Mouse (Mus musculus) lung, embryonic 16.5 days (tissue): Measurements from ENCODE around the gene Ckb. TPM values are rescaled to one million over a fixed set of nuclear protein-coding genes. Genes with fewer than 3 reads are reported as not detected.

ENCODE experiments used
- ATAC-seq: fragments of 200-750 bp; cut with Nextera tagmentation; 2 replicates; pipeline ENCODE4 v1.8.0; 2017; ENCODE audit warnings: low read depth, mild to moderate bottlenecking, moderate library complexity
- H3K27ac ChIP-seq: fragments of 300-500 bp; sonication (generic); 2 replicates; pipeline ENCODE4 v1.5.1; 2014; ENCODE audit warnings: mild to moderate bottlenecking, control low read depth, low read length
- H3K27me3 ChIP-seq: fragments of 300-500 bp; sonication (generic); 2 replicates; pipeline ENCODE4 v1.6.1; 2014; ENCODE audit warnings: low read depth, low read length, mixed read lengths; ENCODE audit not compliant: control insufficient read depth, insufficient read depth
- H3K36me3 ChIP-seq: fragments of 300-500 bp; sonication (generic); 2 replicates; pipeline ENCODE4 v1.6.1; 2014; ENCODE audit warnings: low read length; ENCODE audit not compliant: control insufficient read depth, insufficient read depth
- H3K4me1 ChIP-seq: fragments of 300-500 bp; sonication (generic); replicated peaks from 2 replicates; pipeline ENCODE4 v1.6.1; 2014; ENCODE audit warnings: low read length, mixed read lengths; ENCODE audit not compliant: control insufficient read depth, insufficient read depth
- H3K4me2 ChIP-seq: fragments of 300-500 bp; sonication (generic); 2 replicates; pipeline ENCODE4 v1.6.1; 2014; ENCODE audit warnings: low read depth, low read length, control low read depth
- H3K4me3 ChIP-seq: fragments of 300-500 bp; sonication (generic); 2 replicates; pipeline ENCODE4 v1.5.1; 2014; ENCODE audit warnings: mild to moderate bottlenecking, low read length, control low read depth
- H3K9ac ChIP-seq: fragments of 300-500 bp; sonication (generic); 2 replicates; pipeline ENCODE4 v1.6.1; 2014; ENCODE audit warnings: low read length, control low read depth
- H3K9me3 ChIP-seq: fragments of 300-500 bp; sonication (generic); 2 replicates; pipeline ENCODE4 v1.6.1; 2016; ENCODE audit warnings: low read length; ENCODE audit not compliant: control insufficient read depth
- WGBS: fragments of 180-500 bp; shearing (Covaris S2); extraction: QIAGEN DNeasy Blood & Tissue Kit; methylation state at CpG from one replicate; pipeline ENCODE4 v1.1.7; 2014; 5-methylcytosine and 5-hydroxymethylcytosine counted together
- polyA plus RNA-seq: library from polyadenylated mRNA; unstranded; fragments of >200 nt; fragmentation: Nextera tagmentation; extraction: Ambion mirVana; gene quantifications from 2 replicates; pipeline ENCODE4 v1.2.1, GENCODE M21; 2015

Ckb gene
- polyA plus RNA-seq, 1 experiment from 2014 or later, result 218 TPM

DNA sequence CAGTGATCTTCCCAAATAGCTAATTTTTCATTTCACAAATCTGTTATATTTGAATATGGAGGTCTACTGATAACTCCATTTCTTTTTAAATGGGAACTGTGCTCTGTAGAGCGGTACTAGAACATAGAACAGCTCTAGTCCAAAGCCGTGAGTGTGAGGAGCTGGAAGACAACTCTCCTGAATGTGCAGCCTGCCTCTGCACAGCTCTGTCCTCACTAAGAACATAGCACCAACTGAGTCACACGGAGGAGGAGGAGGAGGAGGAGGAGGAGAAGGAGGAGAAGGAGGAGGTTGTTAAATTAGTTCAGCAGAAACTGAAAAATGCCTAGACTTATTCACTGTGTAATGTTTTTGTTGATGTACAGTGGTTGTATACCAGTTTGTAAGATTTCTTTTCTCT, 19.2 kb downstream of the Ckb start:
- no peak overlapping the region for H3K4me2 ChIP-seq
- H3K4me1 ChIP-seq, result no peaks in the 10 kb centered on the region
- no peak overlapping the region for H3K9ac ChIP-seq
- 88% methylated on average over 3 of the region's 3 CpGs for WGBS
- H3K27me3 ChIP-seq, result no peaks in the 10 kb centered on the region
- no peaks in the 10 kb centered on the region for H3K9me3 ChIP-seq
- H3K27ac ChIP-seq, result no peak overlapping the region
- H3K36me3 ChIP-seq, result peaks cover 22% of the 10 kb centered on the region
- H3K4me3 ChIP-seq, result no peak overlapping the region
- ATAC-seq, result no peak

DNA sequence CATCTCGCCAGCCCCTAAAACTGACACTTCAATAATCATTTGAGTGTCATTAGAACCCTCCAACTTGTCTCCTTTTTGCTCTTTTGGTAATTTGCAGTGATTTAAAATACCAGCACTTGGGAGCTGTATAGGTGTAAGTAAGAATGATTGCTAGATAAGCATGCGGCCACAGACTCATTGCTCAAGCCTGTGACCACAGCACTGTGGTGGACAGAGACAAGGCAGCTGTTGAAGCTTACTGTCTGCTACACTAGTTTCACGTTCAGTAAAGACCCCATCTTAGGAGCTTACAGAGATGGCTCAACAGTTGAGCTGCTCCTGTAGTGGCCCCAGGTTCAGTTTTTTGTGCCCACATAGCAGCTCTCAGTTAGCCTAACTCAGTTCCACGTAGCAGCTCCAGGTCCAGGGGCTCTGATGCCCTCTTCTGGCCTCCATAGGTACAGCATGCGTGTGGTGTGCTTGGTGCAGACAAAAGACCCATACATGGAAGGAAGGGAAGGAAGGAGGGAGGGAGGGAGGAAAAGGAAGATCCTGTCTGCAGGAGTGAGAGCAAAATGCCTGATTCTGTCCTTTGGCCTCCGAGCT, 24.0 kb downstream of the Ckb start:
- peaks cover 32% of the 10 kb centered on the region for H3K36me3 ChIP-seq
- H3K9me3 ChIP-seq, result no peaks in the 10 kb centered on the region
- H3K4me3 ChIP-seq, result no peak overlapping the region
- ATAC-seq, result peak; percentile 61; the same call in 1 of the 2 replicates
- 51% methylated on average over 6 of the region's 6 CpGs for WGBS
- no peaks in the 10 kb centered on the region for H3K4me1 ChIP-seq
- no peak overlapping the region for H3K9ac ChIP-seq
- H3K27ac ChIP-seq, result no peak overlapping the region
- H3K27me3 ChIP-seq, result no peaks in the 10 kb centered on the region
- H3K4me2 ChIP-seq, result no peak overlapping the region

Other genes starting within 250 kb of the Ckb start
- 4.0 and 6.9 TPM in 2 replicates for gene Tnfaip2, start 229.9 kb downstream of the Ckb start, polyA plus RNA-seq
- 3.9 and 5.4 TPM in 2 replicates for gene Gm266, start 186.5 kb downstream of the Ckb start, polyA plus RNA-seq
- 390 and 418 TPM in 2 replicates for gene Eif5, start 134.3 kb downstream of the Ckb start, polyA plus RNA-seq
- 23.5 and 24.0 TPM in 2 replicates for gene Mark3, start 97.8 kb downstream of the Ckb start, polyA plus RNA-seq
- 7.0 and 7.2 TPM in 2 replicates for gene Trmt61a, start 5.8 kb upstream of the Ckb start, polyA plus RNA-seq
- gene Bag5, start 40.9 kb upstream of the Ckb start, polyA plus RNA-seq, result 50.2 and 50.7 TPM in 2 replicates
- 45.7 and 47.0 TPM in 2 replicates for gene Apopt1, start 40.9 kb upstream of the Ckb start, polyA plus RNA-seq
- gene Klc1, start 86.5 kb upstream of the Ckb start, polyA plus RNA-seq, result 82.4 and 86.9 TPM in 2 replicates
- 9.1 and 9.2 TPM in 2 replicates for gene Xrcc3, start 141.5 kb upstream of the Ckb start, polyA plus RNA-seq
- 111 and 135 TPM in 2 replicates for gene Zfyve21, start 141.8 kb upstream of the Ckb start, polyA plus RNA-seq
- gene Ppp1r13b, start 235.8 kb upstream of the Ckb start, polyA plus RNA-seq, result 11.3 and 15.9 TPM in 2 replicates